Mouse (Mus musculus) hindbrain, embryonic 14.5 days (tissue): ENCODE data around the gene Gm45233. TPM values are rescaled to one million over a fixed set of nuclear protein-coding genes. Genes with fewer than 3 reads are reported as not detected.

Experiments used
- ATAC-seq: fragments of 200-750 bp; cut with Nextera tagmentation; 2 replicates; pipeline ENCODE4 v1.8.0; 2017; ENCODE audit warnings: moderate number of reproducible peaks, mild to moderate bottlenecking, moderate TSS enrichment, moderate library complexity; ENCODE audit not compliant: low FRiP score
- DNase-seq: peaks from one replicate; pipeline ENCODE4 v3.0.0-alpha.2; 2015; ENCODE audit warnings: low spot score
- H3K27ac ChIP-seq: fragments of 300-500 bp; sonication (generic); 2 replicates; pipeline ENCODE4 v1.5.1; 2014; ENCODE audit warnings: mild to moderate bottlenecking, moderate library complexity
- H3K27me3 ChIP-seq: fragments of 300-500 bp; sonication (generic); 2 replicates; pipeline ENCODE4 v1.6.1; 2014; ENCODE audit warnings: mild to moderate bottlenecking, low read length, mixed read lengths; ENCODE audit not compliant: control insufficient read depth, insufficient read depth
- H3K36me3 ChIP-seq: fragments of 300-500 bp; sonication (generic); replicated peaks from 2 replicates; pipeline ENCODE4 v1.6.1; 2014; ENCODE audit not compliant: control insufficient read depth, insufficient read depth
- H3K4me1 ChIP-seq: fragments of 300-500 bp; sonication (generic); replicated peaks from 2 replicates; pipeline ENCODE4 v1.6.1; 2014; ENCODE audit warnings: antibody characterized with exemption, low read length, mixed read lengths; ENCODE audit not compliant: control insufficient read depth, insufficient read depth
- H3K4me2 ChIP-seq: fragments of 300-500 bp; sonication (generic); replicated peaks from 2 replicates; pipeline ENCODE4 v1.6.1; 2014; ENCODE audit warnings: mild to moderate bottlenecking, moderate library complexity
- H3K4me3 ChIP-seq: fragments of 300-500 bp; sonication (generic); replicated peaks from 2 replicates; pipeline ENCODE4 v1.5.1; 2014; ENCODE audit warnings: mild to moderate bottlenecking, low read length
- H3K9ac ChIP-seq: fragments of 300-500 bp; sonication (generic); 2 replicates; pipeline ENCODE4 v1.6.1; 2014
- H3K9me3 ChIP-seq: fragments of 300-500 bp; sonication (generic); 2 replicates; pipeline ENCODE4 v1.6.1; 2016; ENCODE audit warnings: low read length; ENCODE audit not compliant: control insufficient read depth
- WGBS: fragments of 180-500 bp; shearing (Covaris S2); extraction: QIAGEN DNeasy Blood & Tissue Kit; methylation state at CpG from one replicate; pipeline ENCODE4 v1.1.7; 2014; 5-methylcytosine and 5-hydroxymethylcytosine counted together
- polyA plus RNA-seq: library from polyadenylated mRNA; unstranded; fragments of >200 nt; fragmentation: Nextera tagmentation; extraction: Ambion mirVana; gene quantifications from 2 replicates; pipeline ENCODE4 v1.2.1, GENCODE M21; 2014

The Gm45233 gene
- polyA plus RNA-seq, 1 experiment from 2014 or later, result 0.62 TPM

- Histone ChIP-seq H3K36me3 (no peaks in the 10 kb centered on the region), H3K9ac (peak overlapping the region; percentile 58), H3K27me3 (no peaks in the 10 kb centered on the region), H3K4me2 (peak overlapping the region; percentile 84), H3K4me3 (peak overlapping the region; percentile 50), H3K9me3 (no peaks in the 10 kb centered on the region), H3K27ac (peak overlapping the region; percentile 91), H3K4me1 (peaks cover 19% of the 10 kb centered on the region)
- DNase-seq (no peak), ATAC-seq (no peak)
- WGBS, result 13% methylated on average over 9 of the region's 9 CpGs
Measured at GRCm38 (mm10) chr7:43442684-43443083, 1.2 kb upstream of the Gm45233 start.

GRCm38 (mm10) chr7:43443126-43443916, 607 bp upstream of the Gm45233 start:
- Histone ChIP-seq H3K9me3 (no peaks in the 10 kb centered on the region), H3K4me3 (peak overlapping the region; percentile 50), H3K27ac (peak overlapping the region; percentile 91), H3K9ac (peak overlapping the region; percentile 58), H3K36me3 (no peaks in the 10 kb centered on the region), H3K4me2 (peak overlapping the region; percentile 84), H3K27me3 (no peaks in the 10 kb centered on the region), H3K4me1 (peaks cover 19% of the 10 kb centered on the region)
- ATAC-seq, result peak; percentile 79
- peak; percentile 60 for DNase-seq
- under 1% methylated on average over 36 of the region's 36 CpGs for WGBS

- peaks cover 14% of the 10 kb centered on the region for H3K4me1 ChIP-seq
- H3K27me3 ChIP-seq, result no peaks in the 10 kb centered on the region
- ATAC-seq (no peak), DNase-seq (no peak)
- 91% methylated on average over 4 of the region's 4 CpGs for WGBS
- H3K9me3 ChIP-seq, result no peaks in the 10 kb centered on the region
- peaks cover 2% of the 10 kb centered on the region for H3K36me3 ChIP-seq
- no peak overlapping the region for H3K9ac ChIP-seq
- no peak overlapping the region for H3K4me3 ChIP-seq
- H3K27ac ChIP-seq, result no peak overlapping the region
- no peak overlapping the region for H3K4me2 ChIP-seq
Measured at GRCm38 (mm10) chr7:43447801-43448200, 3.9 kb downstream of the Gm45233 start.

GRCm38 (mm10) chr7:43448246-43448645, 4.3 kb downstream of the Gm45233 start:
- Histone ChIP-seq H3K9me3 (no peaks in the 10 kb centered on the region), H3K4me2 (no peak overlapping the region), H3K27me3 (no peaks in the 10 kb centered on the region), H3K4me1 (peaks cover 13% of the 10 kb centered on the region), H3K9ac (no peak overlapping the region), H3K36me3 (peaks cover 6% of the 10 kb centered on the region), H3K27ac (no peak overlapping the region), H3K4me3 (no peak overlapping the region)
- no peak for DNase-seq
- 96% methylated on average over 2 of the region's 3 CpGs for WGBS
- ATAC-seq, result no peak

- no peak overlapping the region for H3K4me2 ChIP-seq
- no peak for DNase-seq
- H3K4me3 ChIP-seq, result no peak overlapping the region
- H3K27ac ChIP-seq, result no peak overlapping the region
- no peaks in the 10 kb centered on the region for H3K27me3 ChIP-seq
- no peaks in the 10 kb centered on the region for H3K9me3 ChIP-seq
- peaks cover 6% of the 10 kb centered on the region for H3K4me1 ChIP-seq
- peaks cover 18% of the 10 kb centered on the region for H3K36me3 ChIP-seq
- WGBS, result 100% methylated on average over 2 of the region's 2 CpGs
- H3K9ac ChIP-seq, result no peak overlapping the region
- no peak for ATAC-seq
Measured at GRCm38 (mm10) chr7:43449811-43450210, 5.9 kb downstream of the Gm45233 start.

- Histone ChIP-seq H3K4me1 (no peaks in the 10 kb centered on the region), H3K4me2 (no peak overlapping the region), H3K27me3 (no peaks in the 10 kb centered on the region), H3K9ac (no peak overlapping the region), H3K27ac (no peak overlapping the region), H3K9me3 (no peaks in the 10 kb centered on the region), H3K36me3 (peaks cover 23% of the 10 kb centered on the region), H3K4me3 (no peak overlapping the region)
- DNase-seq (no peak), ATAC-seq (no peak)
- 97% methylated on average over 11 of the region's 11 CpGs for WGBS
Measured at GRCm38 (mm10) chr7:43451726-43452125, 7.8 kb downstream of the Gm45233 start.

- 49% methylated on average over 4 of the region's 4 CpGs for WGBS
Measured at GRCm38 (mm10) chr7:43452609-43453008, 8.7 kb downstream of the Gm45233 start.

GRCm38 (mm10) chr7:43453599-43454355, 9.8 kb downstream of the Gm45233 start:
- no peak overlapping the region for H3K9ac ChIP-seq
- 93% methylated on average over 14 of the region's 14 CpGs for WGBS
- H3K27ac ChIP-seq, result no peak overlapping the region
- H3K4me3 ChIP-seq, result no peak overlapping the region
- no peaks in the 10 kb centered on the region for H3K27me3 ChIP-seq
- peaks cover 26% of the 10 kb centered on the region for H3K36me3 ChIP-seq
- ATAC-seq (no peak), DNase-seq (no peak)
- H3K9me3 ChIP-seq, result no peaks in the 10 kb centered on the region
- H3K4me2 ChIP-seq, result no peak overlapping the region
- no peaks in the 10 kb centered on the region for H3K4me1 ChIP-seq

More at GRCm38 (mm10) chr7:43452609-43453008, 8.7 kb downstream of the Gm45233 start:
- H3K4me2 ChIP-seq, result no peak overlapping the region
- H3K9ac ChIP-seq, result no peak overlapping the region
- ATAC-seq (no peak), DNase-seq (no peak)
- H3K36me3 ChIP-seq, result peaks cover 26% of the 10 kb centered on the region
- no peak overlapping the region for H3K4me3 ChIP-seq
- H3K4me1 ChIP-seq, result no peaks in the 10 kb centered on the region
- H3K27me3 ChIP-seq, result no peaks in the 10 kb centered on the region
- H3K9me3 ChIP-seq, result no peaks in the 10 kb centered on the region
- H3K27ac ChIP-seq, result no peak overlapping the region

- ATAC-seq, result no peak
Measured at GRCm38 (mm10) chr7:43454371-43454770, 10.4 kb downstream of the Gm45233 start.

More at GRCm38 (mm10) chr7:43454371-43454770, 10.4 kb downstream of the Gm45233 start:
- no peak for DNase-seq
- H3K27me3 ChIP-seq, result no peaks in the 10 kb centered on the region
- no peaks in the 10 kb centered on the region for H3K4me1 ChIP-seq
- 97% methylated on average over 6 of the region's 6 CpGs for whole genome bisulfite sequencing
- no peak overlapping the region for H3K9ac ChIP-seq
- no peak overlapping the region for H3K27ac ChIP-seq
- no peaks in the 10 kb centered on the region for H3K9me3 ChIP-seq
- H3K4me3 ChIP-seq, result no peak overlapping the region
- no peak overlapping the region for H3K4me2 ChIP-seq
- peaks cover 26% of the 10 kb centered on the region for H3K36me3 ChIP-seq
